Mouse (Mus musculus): ENCODE measurements around the gene St8sia6. TPM values are rescaled to one million over a fixed set of nuclear protein-coding genes. Genes with fewer than 3 reads are reported as not detected.
A peak's percentile ranks its signal among the peaks of the same experiment; 100 is the strongest.

The St8sia6 gene
- 0.64 and 0.77 TPM in 2 replicates for polyA plus RNA-seq (2016; fragmentation: Nextera tagmentation; extraction: Ambion mirVana)

GRCm38 (mm10) chr2:13793969-13794363 is at the start of gene St8sia6:
Gene St8sia6, minus strand, starts transcription at chr2:13794064.
- peaks cover 9% of the 10 kb centered on the region for H3K4me1 ChIP-seq
- peak within 1 kb of the TSS; percentile 67 for H3K4me3 ChIP-seq (replicated peaks)
- H3K9me3 ChIP-seq = no peaks in the 10 kb centered on the region
- WGBS = 59% methylated on average over 8 of the region's 8 CpGs
- peaks cover 39% of the 10 kb centered on the region for H3K27me3 ChIP-seq
- H3K4me2 ChIP-seq = peak within 1 kb of the TSS; percentile 87
- H3K36me3 ChIP-seq (replicated peaks) = no peaks in the 10 kb centered on the region
- H3K9ac ChIP-seq = peak within 1 kb of the TSS; percentile 59
- no peak within 1 kb of the TSS for H3K27ac ChIP-seq
- ATAC-seq (ENCODE audit: low FRiP score) = no peak

- no peak overlapping the region for H3K4me3 ChIP-seq (replicated peaks)
- no peaks in the 10 kb centered on the region for H3K4me1 ChIP-seq
- H3K27ac ChIP-seq = no peak overlapping the region
- ATAC-seq (ENCODE audit: low FRiP score) = no peak
- H3K27me3 ChIP-seq = no peaks in the 10 kb centered on the region
- H3K9me3 ChIP-seq = no peaks in the 10 kb centered on the region
- H3K36me3 ChIP-seq (replicated peaks) = no peaks in the 10 kb centered on the region
- 84% methylated on average over 3 of the region's 3 CpGs for WGBS
- H3K4me2 ChIP-seq = no peak overlapping the region
- no peak overlapping the region for H3K9ac ChIP-seq
Observed at GRCm38 (mm10) chr2:13836310-13836709, 42.4 kb upstream of the St8sia6 start.

- H3K9ac ChIP-seq = no peak overlapping the region
- no peak overlapping the region for H3K4me2 ChIP-seq
- H3K4me3 ChIP-seq (replicated peaks) = no peak overlapping the region
- H3K9me3 ChIP-seq = no peaks in the 10 kb centered on the region
- 57% methylated on average over 1 of the region's 1 CpGs for WGBS
- H3K4me1 ChIP-seq = no peaks in the 10 kb centered on the region
- H3K36me3 ChIP-seq (replicated peaks) = no peaks in the 10 kb centered on the region
- no peak overlapping the region for H3K27ac ChIP-seq
- no peak for ATAC-seq (ENCODE audit: low FRiP score)
- H3K27me3 ChIP-seq = no peaks in the 10 kb centered on the region
Observed at GRCm38 (mm10) chr2:13834989-13835388, 41.1 kb upstream of the St8sia6 start.

- Histone ChIP-seq H3K4me3 (replicated peaks) (no peak overlapping the region), H3K27ac (no peak overlapping the region), H3K9me3 (no peaks in the 10 kb centered on the region), H3K9ac (no peak overlapping the region), H3K4me2 (no peak overlapping the region), H3K27me3 (no peaks in the 10 kb centered on the region), H3K36me3 (replicated peaks) (no peaks in the 10 kb centered on the region), H3K4me1 (no peaks in the 10 kb centered on the region)
- no peak for ATAC-seq (ENCODE audit: low FRiP score)
- 77% methylated on average over 2 of the region's 2 CpGs for WGBS
Observed at GRCm38 (mm10) chr2:13816645-13817044, 22.8 kb upstream of the St8sia6 start.

GRCm38 (mm10) chr2:13808593-13808992 is 14.7 kb upstream of the St8sia6 start:
- Histone ChIP-seq H3K36me3 (replicated peaks) (no peaks in the 10 kb centered on the region), H3K27me3 (no peaks in the 10 kb centered on the region), H3K4me3 (replicated peaks) (no peak overlapping the region), H3K4me2 (no peak overlapping the region), H3K27ac (no peak overlapping the region), H3K4me1 (no peaks in the 10 kb centered on the region), H3K9me3 (no peaks in the 10 kb centered on the region), H3K9ac (no peak overlapping the region)
- 80% methylated on average over 5 of the region's 5 CpGs for WGBS
- ATAC-seq (ENCODE audit: low FRiP score) = no peak

- Histone ChIP-seq H3K4me1 (no peaks in the 10 kb centered on the region), H3K4me3 (replicated peaks) (no peak overlapping the region), H3K9me3 (no peaks in the 10 kb centered on the region), H3K36me3 (replicated peaks) (no peaks in the 10 kb centered on the region), H3K4me2 (no peak overlapping the region), H3K27ac (no peak overlapping the region), H3K27me3 (no peaks in the 10 kb centered on the region), H3K9ac (no peak overlapping the region)
- ATAC-seq (ENCODE audit: low FRiP score) = no peak
- WGBS = 83% methylated on average over 4 of the region's 4 CpGs
Observed at GRCm38 (mm10) chr2:13808008-13808407, 14.1 kb upstream of the St8sia6 start.

- ATAC-seq (ENCODE audit: low FRiP score) = no peak
- Histone ChIP-seq H3K9ac (no peak overlapping the region), H3K27ac (no peak overlapping the region), H3K4me3 (replicated peaks) (no peak overlapping the region), H3K36me3 (replicated peaks) (no peaks in the 10 kb centered on the region), H3K9me3 (no peaks in the 10 kb centered on the region), H3K27me3 (no peaks in the 10 kb centered on the region), H3K4me2 (no peak overlapping the region), H3K4me1 (no peaks in the 10 kb centered on the region)
- 91% methylated on average over 3 of the region's 3 CpGs for WGBS
Observed at GRCm38 (mm10) chr2:13806120-13806519, 12.3 kb upstream of the St8sia6 start.

- Histone ChIP-seq H3K27me3 (0 out of 2 replicates have a peak, but pooled peaks cover 1% of the 10 kb centered on the region), H3K4me3 (replicated peaks) (no peak overlapping the region), H3K9me3 (no peaks in the 10 kb centered on the region), H3K27ac (no peak overlapping the region), H3K36me3 (replicated peaks) (no peaks in the 10 kb centered on the region), H3K4me2 (no peak overlapping the region), H3K9ac (no peak overlapping the region), H3K4me1 (no peaks in the 10 kb centered on the region)
- ATAC-seq (ENCODE audit: low FRiP score) = no peak
- 88% methylated on average over 2 of the region's 2 CpGs for WGBS
Observed at GRCm38 (mm10) chr2:13800639-13801038, 6.8 kb upstream of the St8sia6 start.

- Histone ChIP-seq H3K36me3 (replicated peaks) (no peaks in the 10 kb centered on the region), H3K27ac (no peak overlapping the region), H3K27me3 (peaks cover 39% of the 10 kb centered on the region), H3K4me2 (no peak overlapping the region), H3K9ac (no peak overlapping the region), H3K4me1 (peaks cover 9% of the 10 kb centered on the region), H3K9me3 (no peaks in the 10 kb centered on the region), H3K4me3 (replicated peaks) (no peak overlapping the region)
- 86% methylated on average over 8 of the region's 8 CpGs for WGBS
- no peak for ATAC-seq (ENCODE audit: low FRiP score)
Observed at GRCm38 (mm10) chr2:13794446-13794845, 582 bp upstream of the St8sia6 start.

- Histone ChIP-seq H3K4me2 (peak overlapping the region; percentile 87), H3K36me3 (replicated peaks) (no peaks in the 10 kb centered on the region), H3K4me1 (peaks cover 9% of the 10 kb centered on the region), H3K27me3 (peaks cover 39% of the 10 kb centered on the region), H3K9ac (peak overlapping the region; percentile 59), H3K4me3 (replicated peaks) (peak overlapping the region; percentile 67), H3K9me3 (no peaks in the 10 kb centered on the region), H3K27ac (no peak overlapping the region)
- under 1% methylated on average over 80 of the region's 89 CpGs for WGBS
- peak; percentile 89 for ATAC-seq (ENCODE audit: low FRiP score)
Observed at GRCm38 (mm10) chr2:13793054-13793968, 553 bp downstream of the St8sia6 start.

- no peaks in the 10 kb centered on the region for H3K9me3 ChIP-seq
- H3K4me3 ChIP-seq (replicated peaks) = peak overlapping the region; percentile 67
- peaks cover 39% of the 10 kb centered on the region for H3K27me3 ChIP-seq
- H3K4me1 ChIP-seq = peaks cover 9% of the 10 kb centered on the region
- WGBS = 39% methylated on average over 13 of the region's 13 CpGs
- no peak overlapping the region for H3K27ac ChIP-seq
- no peaks in the 10 kb centered on the region for H3K36me3 ChIP-seq (replicated peaks)
- no peak overlapping the region for H3K9ac ChIP-seq
- H3K4me2 ChIP-seq = peak overlapping the region; percentile 87
- peak; percentile 30; the same call in 1 of the 2 replicates for ATAC-seq (ENCODE audit: low FRiP score)
Observed at GRCm38 (mm10) chr2:13792256-13793005, 1.4 kb downstream of the St8sia6 start.

GRCm38 (mm10) chr2:13791598-13791997 is 2.3 kb downstream of the St8sia6 start:
- no peaks in the 10 kb centered on the region for H3K36me3 ChIP-seq (replicated peaks)
- peaks cover 39% of the 10 kb centered on the region for H3K27me3 ChIP-seq
- no peak overlapping the region for H3K27ac ChIP-seq
- H3K4me3 ChIP-seq (replicated peaks) = no peak overlapping the region
- H3K9ac ChIP-seq = no peak overlapping the region
- no peaks in the 10 kb centered on the region for H3K9me3 ChIP-seq
- ATAC-seq (ENCODE audit: low FRiP score) = no peak
- no peak overlapping the region for H3K4me2 ChIP-seq
- peaks cover 9% of the 10 kb centered on the region for H3K4me1 ChIP-seq
- 73% methylated on average over 7 of the region's 7 CpGs for WGBS

Measured in forebrain, embryonic 12.5 days (tissue).